Mouse (Mus musculus) G1E (cell line): ENCODE measurements around the gene Trmt1. TPM values are rescaled to one million over a fixed set of nuclear protein-coding genes. Genes with fewer than 3 reads are reported as not detected.

ENCODE experiments used
- ATAC-seq: 2 replicates; pipeline ENCODE4 v1.8.0; 2016; ENCODE audit warnings: mild to moderate bottlenecking; ENCODE audit not compliant: insufficient number of reproducible peaks, poor library complexity, low FRiP score, severe bottlenecking; ENCODE audit errors: extremely low read depth
- DNase-seq: peaks from one replicate; pipeline ENCODE4 v3.0.0; 2012; ENCODE audit warnings: low spot score
- H3K27me3 ChIP-seq: 2 replicates; pipeline ENCODE4 v1.6.1; 2012; ENCODE audit warnings: mild to moderate bottlenecking, low read length, inconsistent platforms; ENCODE audit not compliant: insufficient read depth
- H3K36me3 ChIP-seq: replicated peaks from 2 replicates; pipeline ENCODE3; 2012; ENCODE audit warnings: mild to moderate bottlenecking, inconsistent platforms
- H3K4me1 ChIP-seq: 2 replicates; pipeline ENCODE4 v1.6.1; 2012; ENCODE audit warnings: low read depth, low read length, inconsistent platforms, mixed read lengths; ENCODE audit not compliant: insufficient read depth
- H3K4me3 ChIP-seq: 2 replicates; pipeline ENCODE4 v1.5.1; 2012; ENCODE audit warnings: low read depth, mild to moderate bottlenecking, inconsistent platforms, low read length, moderate library complexity, mixed read lengths
- H3K9me3 ChIP-seq: replicated peaks from 2 replicates; pipeline ENCODE4 v1.6.1; 2012; ENCODE audit warnings: inconsistent platforms
- CTCF ChIP-seq: IDR thresholded peaks from 2 replicates; pipeline ENCODE4 v1.5.1; 2012; ENCODE audit warnings: low read depth, low read length, inconsistent platforms, mixed read lengths
- GATA1 ChIP-seq: IDR thresholded peaks from 2 replicates; pipeline ENCODE4 v1.6.1; 2012; ENCODE audit warnings: borderline replicate concordance, low read length, inconsistent platforms, mixed read lengths
- GATA2 ChIP-seq: IDR thresholded peaks from 2 replicates; pipeline ENCODE4 v1.6.1; 2012; ENCODE audit warnings: low read depth, low read length, inconsistent platforms, borderline replicate concordance
- POLR2AphosphoS5 ChIP-seq: IDR thresholded peaks from 2 replicates; pipeline ENCODE4 v1.6.1; 2012; ENCODE audit warnings: low read depth, low read length, inconsistent platforms; ENCODE audit not compliant: insufficient replicate concordance
- TAL1 ChIP-seq: conservative IDR thresholded peaks from 2 replicates; pipeline ENCODE4 v1.6.1; 2012; ENCODE audit warnings: low read depth, low read length, inconsistent platforms, mixed read lengths
- polyA plus RNA-seq: library from polyadenylated mRNA; stranded (reverse); fragments of >175 nt; gene quantifications from 2 replicates; pipeline ENCODE4 v1.2.3, GENCODE M21; 2012
- total RNA-seq, 2 experiments: library from RNA; stranded (forward) in 1 of 2; stranded (reverse) in 1 of 2; fragments of 200-1000 nt in 1 of 2; fragments of >200 nt in 1 of 2; fragmentation: Nextera tagmentation in 1 of 2; gene quantifications; 2 replicates each; pipeline ENCODE4 v1.2.3; 2014 to 2017

The Trmt1 gene
- total and polyA plus RNA-seq, 3 experiments, result 64.9 to 244 (median 68.2) TPM

GRCm38 (mm10) chr8:84662581-84663065, 23.5 kb upstream of the Trmt1 start, which contains the start of gene Ier2:
Ier2 (minus strand) TSS chr8:84662852.
- ATAC-seq (peak; percentile 46), DNase-seq (peak; percentile 89)
- TF ChIP-seq TAL1 (no peak), GATA2 (no peak), POLR2AphosphoS5 (peak; percentile 99), CTCF (no peak), GATA1 (no peak)
- peak within 1 kb of the TSS; percentile 83 for H3K4me3 ChIP-seq
- H3K36me3 ChIP-seq, result peaks cover 27% of the 10 kb centered on the region
- peaks cover 54% of the 10 kb centered on the region for H3K4me1 ChIP-seq
- H3K9me3 ChIP-seq, result no peaks in the 10 kb centered on the region
- H3K27me3 ChIP-seq, result no peaks in the 10 kb centered on the region

- peak; percentile 64 for ATAC-seq
- peaks cover 37% of the 10 kb centered on the region for H3K36me3 ChIP-seq
- peaks cover 53% of the 10 kb centered on the region for H3K4me1 ChIP-seq
- TF ChIP-seq POLR2AphosphoS5, result 0 out of 2 replicates have a peak, but pooled peaks have one; percentile 44
- no peak for TF ChIP-seq GATA2
- no peak for TF ChIP-seq TAL1
- TF ChIP-seq CTCF, result no peak
- TF ChIP-seq GATA1, result no peak
- H3K9me3 ChIP-seq, result no peaks in the 10 kb centered on the region
- peak overlapping the region; percentile 83 for H3K4me3 ChIP-seq
- peak; percentile 92 for DNase-seq
- H3K27me3 ChIP-seq, result no peaks in the 10 kb centered on the region
Measured at GRCm38 (mm10) chr8:84663483-84664327, 22.4 kb upstream of the Trmt1 start.

GRCm38 (mm10) chr8:84664566-84665384, 21.3 kb upstream of the Trmt1 start:
- ATAC-seq (no peak), DNase-seq (no peak)
- Histone ChIP-seq H3K9me3 (no peaks in the 10 kb centered on the region), H3K27me3 (no peaks in the 10 kb centered on the region), H3K4me1 (peaks cover 43% of the 10 kb centered on the region), H3K4me3 (peak overlapping the region; percentile 83), H3K36me3 (peaks cover 38% of the 10 kb centered on the region)
- TF ChIP-seq GATA1, result no peak
- no peak for TF ChIP-seq TAL1
- no peak for TF ChIP-seq CTCF
- TF ChIP-seq GATA2, result no peak
- peak; percentile 61; the same call in 1 of the 2 replicates for TF ChIP-seq POLR2AphosphoS5

GRCm38 (mm10) chr8:84665385-84665893, 20.7 kb upstream of the Trmt1 start:
- peaks cover 44% of the 10 kb centered on the region for H3K4me1 ChIP-seq
- peak overlapping the region; percentile 83 for H3K4me3 ChIP-seq
- peaks cover 43% of the 10 kb centered on the region for H3K36me3 ChIP-seq
- H3K9me3 ChIP-seq, result no peaks in the 10 kb centered on the region
- DNase-seq, result no peak
- H3K27me3 ChIP-seq, result no peaks in the 10 kb centered on the region
- TF ChIP-seq GATA2 (no peak), CTCF (no peak), GATA1 (no peak), POLR2AphosphoS5 (no peak), TAL1 (no peak)
- no peak for ATAC-seq

GRCm38 (mm10) chr8:84668081-84668480, 18.0 kb upstream of the Trmt1 start:
- Histone ChIP-seq H3K4me3 (no peak overlapping the region), H3K36me3 (peaks cover 55% of the 10 kb centered on the region), H3K4me1 (peaks cover 65% of the 10 kb centered on the region), H3K27me3 (no peaks in the 10 kb centered on the region), H3K9me3 (no peaks in the 10 kb centered on the region)
- no peak for TF ChIP-seq TAL1
- no peak for TF ChIP-seq GATA1
- TF ChIP-seq GATA2, result no peak
- TF ChIP-seq CTCF, result no peak
- TF ChIP-seq POLR2AphosphoS5, result 0 out of 2 replicates have a peak, but pooled peaks have one; percentile 24
- ATAC-seq (no peak), DNase-seq (no peak)
